Mouse (Mus musculus): ENCODE data around the gene Olfr1128.

DNA sequence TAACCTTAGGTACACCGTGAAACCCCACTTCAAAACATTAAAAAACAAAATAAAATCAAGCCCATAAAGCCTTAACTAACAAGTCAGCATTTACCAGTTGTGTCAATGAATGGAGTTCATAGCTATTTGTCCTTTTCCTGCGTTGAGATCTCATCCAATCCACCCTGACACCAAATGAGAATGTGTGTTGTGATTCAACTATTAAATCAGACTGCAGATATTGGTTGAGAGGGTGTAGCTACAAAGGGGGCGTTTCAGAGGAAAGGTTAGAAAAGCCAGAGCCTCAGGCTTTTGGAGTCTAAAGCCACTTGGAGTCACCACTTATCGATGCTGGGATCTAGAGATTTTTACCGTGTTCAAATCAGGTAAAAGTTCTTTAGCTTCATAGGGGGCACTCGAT, 39.1 kb downstream of the Olfr1128 start, which contains the start of gene Pramel6:
- no peak for TF ChIP-seq GATA1 (IDR thresholded peaks at IDR 0.05; ENCODE audit: borderline replicate concordance, low read length)
- TF ChIP-seq CTCF (IDR thresholded peaks at IDR 0.05; ENCODE audit: low read depth, low read length) = no peak
- no peak for TF ChIP-seq TAL1 (conservative IDR thresholded peaks at IDR 0.05; ENCODE audit: low read depth, low read length)
- no peak for TF ChIP-seq POLR2AphosphoS5 (IDR thresholded peaks at IDR 0.05; ENCODE audit: insufficient replicate concordance, low read depth, low read length)
